Mouse (Mus musculus): ENCODE data around the gene Gm4070. TPM values are rescaled to one million over a fixed set of nuclear protein-coding genes. Genes with fewer than 3 reads are reported as not detected.
"Not testable (repeated sequence)": the region's sequence is repeated elsewhere in the genome, so short reads cannot be mapped to it uniquely, and the experiment has no call there.

The Gm4070 gene
- total RNA-seq (2022): 1 to 10 TPM in 3 of 4 experiments, under 1 TPM in 1; 0.68 to 3.8 (median 2.1) TPM

- not testable (repeated sequence) for DNase-seq (ENCODE audit: low spot score in 2 of 2)
Measured at GRCm38 (mm10) chr7:105953812-105954211, at the start of gene Gm4070. Gene Gm4070 (minus strand): TSS chr7:105953967.

DNA sequence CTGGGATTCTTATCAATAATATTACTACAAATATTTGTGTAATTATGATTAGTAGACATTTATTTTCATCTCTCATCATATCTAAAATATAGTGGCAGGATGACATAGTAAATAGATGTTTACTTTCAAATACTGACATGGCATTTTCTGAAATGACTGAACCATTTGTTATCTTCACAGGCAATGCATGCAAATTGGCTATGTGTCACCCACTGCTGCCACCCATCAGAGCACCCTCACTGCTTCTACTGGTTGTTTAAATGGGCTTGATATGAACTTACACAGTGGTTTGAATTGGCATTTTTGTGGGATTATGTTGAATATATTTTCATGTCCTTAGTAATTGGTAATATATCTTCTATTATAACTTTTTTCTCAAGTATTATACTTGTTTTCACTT is 773 bp upstream of the Gm4070 start:
- not testable (repeated sequence) for DNase-seq (ENCODE audit: low spot score in 2 of 2)

DNA sequence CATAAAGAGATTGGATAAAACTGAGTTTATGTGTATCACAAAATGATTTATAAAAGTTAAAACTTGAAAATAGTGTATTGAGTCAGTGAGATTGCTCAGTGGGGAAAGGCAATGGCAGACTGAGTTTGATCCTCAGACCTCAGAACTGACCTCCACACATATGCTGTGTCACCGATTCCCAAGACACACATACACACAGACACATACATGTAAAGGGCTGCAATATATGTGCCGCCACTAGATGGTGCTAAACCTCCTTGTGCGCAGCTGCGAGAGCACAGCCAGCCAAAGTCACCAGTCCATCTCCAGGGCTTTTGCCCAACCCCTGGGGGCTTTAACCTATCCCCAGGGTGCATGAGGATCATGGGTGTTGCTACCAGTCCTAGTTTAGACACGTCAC is 1.4 kb downstream of the Gm4070 start:
- DNase-seq (ENCODE audit: low spot score in 2 of 2): not testable (repeated sequence)

DNA sequence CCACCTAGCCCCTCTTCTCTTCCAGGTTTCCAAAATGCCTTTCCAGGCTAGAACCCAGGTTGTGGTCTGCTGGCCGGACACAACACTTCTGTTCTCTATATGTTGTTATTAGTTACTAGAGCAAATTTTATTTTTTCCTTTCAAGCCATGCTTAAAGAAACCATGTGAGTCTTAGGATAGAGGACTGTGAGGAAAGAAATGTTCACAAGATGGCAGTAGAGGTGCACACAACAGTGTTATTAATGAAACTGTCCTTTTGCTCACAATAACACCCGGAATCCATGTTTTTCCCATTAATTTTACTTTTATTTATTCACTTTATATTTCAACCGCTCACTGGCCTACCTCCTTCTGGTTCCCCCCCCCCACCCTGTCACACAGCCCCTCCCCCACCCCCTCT is 8.5 kb downstream of the Gm4070 start:
- not testable (repeated sequence) for DNase-seq (ENCODE audit: low spot score in 2 of 2)

- not testable (repeated sequence) for DNase-seq (ENCODE audit: low spot score in 2 of 2)
Measured at GRCm38 (mm10) chr7:105932132-105932531, 21.6 kb downstream of the Gm4070 start.

- DNase-seq (ENCODE audit: low spot score in 2 of 2): not testable (repeated sequence)
Measured at GRCm38 (mm10) chr7:105883588-105884336, 70.0 kb downstream of the Gm4070 start.

- not testable (repeated sequence) for DNase-seq (ENCODE audit: low spot score in 2 of 2)
Measured at GRCm38 (mm10) chr7:105879717-105880484, 73.9 kb downstream of the Gm4070 start.

DNA sequence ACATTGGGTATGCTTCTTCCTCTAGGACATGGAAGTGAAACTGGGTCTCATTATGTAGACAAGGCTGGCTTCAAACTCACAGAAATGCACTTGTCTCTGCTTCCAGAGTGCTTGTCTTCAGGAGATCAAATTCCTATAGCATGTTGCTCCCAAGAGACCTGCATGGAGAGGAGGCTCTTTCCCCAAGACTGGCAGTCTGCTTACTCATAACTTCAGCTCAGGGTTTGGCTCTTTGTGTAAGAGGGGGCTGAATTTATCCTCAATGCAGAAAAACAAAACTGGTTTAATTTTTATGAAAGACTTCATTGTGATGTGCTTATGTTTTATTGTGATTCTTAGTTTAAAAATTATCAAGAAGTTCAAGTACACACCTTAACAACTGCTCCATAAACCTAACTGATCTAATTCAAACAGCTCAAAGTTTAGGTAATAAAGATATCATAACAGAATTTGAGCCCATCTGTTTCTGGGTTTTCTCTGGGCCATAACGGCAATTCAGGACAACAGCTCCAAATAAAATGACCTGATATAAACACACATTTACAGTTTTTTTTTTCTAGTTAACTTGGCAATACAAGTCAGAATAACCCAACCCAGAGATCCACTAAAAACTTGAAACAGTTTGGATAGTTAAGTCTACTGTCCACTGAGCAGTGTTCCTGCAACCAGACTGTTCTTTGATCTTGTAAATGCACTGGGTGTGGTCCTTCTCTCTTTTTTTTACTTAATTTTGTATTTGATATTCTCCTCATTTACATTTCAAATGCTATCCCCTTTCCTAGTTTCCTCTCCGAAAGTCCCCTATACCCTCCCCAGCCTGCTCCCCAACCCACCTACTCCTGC is 97.8 kb downstream of the Gm4070 start:
- not testable (repeated sequence) for DNase-seq (ENCODE audit: low spot score in 2 of 2)

Other genes with a start within 250 kb of the Gm4070 start
- 10 to 100 TPM; 35.7 to 41.8 (median 38.3) TPM for gene Ilk, start 217.4 kb downstream of the Gm4070 start, total RNA-seq (2022)
- gene Rrp8, start 216.6 kb downstream of the Gm4070 start, total RNA-seq (2022): 10 to 100 TPM; 10.5 to 15.6 (median 13.4) TPM
- gene Taf10, start 209.6 kb downstream of the Gm4070 start, total RNA-seq (2022): 100 to 1,000 TPM in 1 of 4 experiments, 10 to 100 TPM in 3; 89.4 to 106 (median 97.8) TPM
- gene Tpp1, start 201.7 kb downstream of the Gm4070 start, total RNA-seq (2022): 10 to 100 TPM; 35.3 to 54.3 (median 47.8) TPM
- gene Dchs1, start 166.3 kb downstream of the Gm4070 start, total RNA-seq (2022): 1 to 10 TPM; 1.4 to 2.1 (median 1.7) TPM
- 100 to 1,000 TPM; 108 to 123 (median 112) TPM for gene Mrpl17, start 142.9 kb downstream of the Gm4070 start, total RNA-seq (2022)